Mouse (Mus musculus) neural tube, embryonic 11.5 days (tissue): ENCODE measurements at regions not wholly inside any gene's neighbourhood (a gene's known extent, or its start where the extent isn't known, plus 50 kb on each side); places are given as distances from the start of the nearest gene placed in this dataset.
A peak's percentile ranks its signal among the peaks of the same experiment; 100 is the strongest.
"Not testable (repeated sequence)": the region's sequence is repeated elsewhere in the genome, so short reads cannot be mapped to it uniquely, and the experiment has no call there.

ENCODE experiments used
- ATAC-seq: fragments of 200-750 bp; cut with Nextera tagmentation; 2 replicates; pipeline ENCODE4 v1.8.0; 2017; ENCODE audit warnings: moderate number of reproducible peaks, mild to moderate bottlenecking, moderate TSS enrichment, moderate library complexity; ENCODE audit not compliant: insufficient read depth, low FRiP score, low TSS enrichment
- DNase-seq: peaks from one replicate; pipeline ENCODE4 v3.0.0-alpha.2; 2015; ENCODE audit warnings: low spot score
- H3K27ac ChIP-seq: fragments of 300-500 bp; sonication (generic); 2 replicates; pipeline ENCODE4 v1.5.1; 2014; ENCODE audit warnings: low read depth, mild to moderate bottlenecking, low read length
- H3K27me3 ChIP-seq: fragments of 300-500 bp; sonication (generic); 2 replicates; pipeline ENCODE4 v1.6.1; 2014; ENCODE audit warnings: mild to moderate bottlenecking, low read length, mixed read lengths; ENCODE audit not compliant: control insufficient read depth, insufficient read depth
- H3K36me3 ChIP-seq: fragments of 300-500 bp; sonication (generic); 2 replicates; pipeline ENCODE4 v1.6.1; 2014; ENCODE audit warnings: mild to moderate bottlenecking, low read length, moderate library complexity, mixed read lengths; ENCODE audit not compliant: control insufficient read depth, insufficient read depth
- H3K4me1 ChIP-seq: fragments of 300-500 bp; sonication (generic); 2 replicates; pipeline ENCODE4 v1.6.1; 2014; ENCODE audit warnings: low read length, mixed read lengths; ENCODE audit not compliant: control insufficient read depth, insufficient read depth
- H3K4me2 ChIP-seq: fragments of 300-500 bp; sonication (generic); 2 replicates; pipeline ENCODE4 v1.6.1; 2014; ENCODE audit warnings: low read depth, mild to moderate bottlenecking, moderate library complexity
- H3K4me3 ChIP-seq: fragments of 300-500 bp; sonication (generic); 2 replicates; pipeline ENCODE4 v1.5.1; 2014; ENCODE audit warnings: low read depth, low read length
- H3K9ac ChIP-seq: fragments of 300-500 bp; sonication (generic); 2 replicates; pipeline ENCODE4 v1.6.1; 2014; ENCODE audit warnings: mild to moderate bottlenecking, low read length
- H3K9me3 ChIP-seq: fragments of 300-500 bp; sonication (generic); 2 replicates; pipeline ENCODE4 v1.6.1; 2016; ENCODE audit warnings: low read length; ENCODE audit not compliant: control insufficient read depth
- WGBS: fragments of 180-500 bp; shearing (Covaris S2); extraction: QIAGEN DNeasy Blood & Tissue Kit; methylation state at CpG from one replicate; pipeline ENCODE4 v1.1.7; 2014; 5-methylcytosine and 5-hydroxymethylcytosine counted together

DNA sequence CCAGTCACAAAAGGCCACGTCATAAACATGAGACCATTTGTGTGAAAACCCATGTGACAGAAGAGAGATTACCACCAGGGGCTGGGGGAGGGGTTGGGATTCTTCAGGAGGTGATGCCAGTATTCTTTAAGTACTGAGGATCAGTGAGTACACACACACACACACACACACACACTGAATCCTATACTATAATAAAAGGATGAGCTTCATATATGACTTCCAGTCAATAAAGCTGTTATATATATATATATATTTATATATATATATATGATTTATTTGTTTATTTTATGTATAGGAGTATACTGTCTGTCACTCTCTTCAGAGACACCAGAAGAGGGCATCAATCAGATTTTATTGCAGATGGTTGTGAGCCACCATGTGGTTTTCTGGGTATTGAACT lies 98.4 kb downstream of the Gm15319 start:
- 62% methylated on average over 1 of the region's 1 CpGs for WGBS
- DNase-seq, H3K36me3 ChIP-seq: not testable (repeated sequence)

GRCm38 (mm10) chr8:20264106-20264505 lies 98.9 kb downstream of the Gm15319 start:
- 88% methylated on average over 3 of the region's 3 CpGs for WGBS
- ATAC-seq, H3K27ac ChIP-seq: not testable (repeated sequence)

More for the DNA sequence above, 98.4 kb downstream of the Gm15319 start:
- H3K27ac ChIP-seq, H3K9me3 ChIP-seq, ATAC-seq, H3K4me2 ChIP-seq, H3K27me3 ChIP-seq, H3K4me3 ChIP-seq, H3K4me1 ChIP-seq, H3K9ac ChIP-seq: not testable (repeated sequence)

GRCm38 (mm10) chr8:20262847-20263570 lies 100.0 kb downstream of the Gm15319 start:
- H3K4me3 ChIP-seq, H3K4me2 ChIP-seq, DNase-seq, ATAC-seq, H3K36me3 ChIP-seq, H3K27ac ChIP-seq, H3K9me3 ChIP-seq, H3K27me3 ChIP-seq, H3K4me1 ChIP-seq, H3K9ac ChIP-seq: not testable (repeated sequence)
- WGBS: 87% methylated on average over 6 of the region's 7 CpGs

More at GRCm38 (mm10) chr8:20264106-20264505, 98.9 kb downstream of the Gm15319 start:
- H3K4me1 ChIP-seq, H3K4me2 ChIP-seq, H3K36me3 ChIP-seq, H3K9me3 ChIP-seq, DNase-seq, H3K4me3 ChIP-seq, H3K27me3 ChIP-seq, H3K9ac ChIP-seq: not testable (repeated sequence)

DNA sequence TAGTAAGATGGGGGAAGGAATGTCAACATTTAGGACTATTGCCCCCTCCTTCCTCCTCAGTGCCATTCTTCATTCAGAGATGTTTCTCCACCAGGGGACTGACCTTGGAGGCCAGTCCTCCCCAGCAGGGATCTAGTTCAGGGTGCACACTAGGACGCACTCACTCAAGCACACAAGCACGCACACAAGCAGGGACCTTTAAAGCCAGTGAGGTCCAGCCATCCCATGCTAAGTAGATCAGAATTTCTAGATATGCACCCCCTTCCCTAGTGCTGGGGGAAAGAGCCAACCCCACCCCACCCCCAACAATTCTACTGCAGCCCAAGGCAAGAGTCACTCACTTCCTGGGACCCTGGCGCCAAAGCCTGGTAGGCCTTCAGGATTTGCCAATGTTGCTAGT lies 100.8 kb downstream of the Gm15319 start:
- WGBS: no CpG with 5 or more reads among the region's 3 CpGs

DNA sequence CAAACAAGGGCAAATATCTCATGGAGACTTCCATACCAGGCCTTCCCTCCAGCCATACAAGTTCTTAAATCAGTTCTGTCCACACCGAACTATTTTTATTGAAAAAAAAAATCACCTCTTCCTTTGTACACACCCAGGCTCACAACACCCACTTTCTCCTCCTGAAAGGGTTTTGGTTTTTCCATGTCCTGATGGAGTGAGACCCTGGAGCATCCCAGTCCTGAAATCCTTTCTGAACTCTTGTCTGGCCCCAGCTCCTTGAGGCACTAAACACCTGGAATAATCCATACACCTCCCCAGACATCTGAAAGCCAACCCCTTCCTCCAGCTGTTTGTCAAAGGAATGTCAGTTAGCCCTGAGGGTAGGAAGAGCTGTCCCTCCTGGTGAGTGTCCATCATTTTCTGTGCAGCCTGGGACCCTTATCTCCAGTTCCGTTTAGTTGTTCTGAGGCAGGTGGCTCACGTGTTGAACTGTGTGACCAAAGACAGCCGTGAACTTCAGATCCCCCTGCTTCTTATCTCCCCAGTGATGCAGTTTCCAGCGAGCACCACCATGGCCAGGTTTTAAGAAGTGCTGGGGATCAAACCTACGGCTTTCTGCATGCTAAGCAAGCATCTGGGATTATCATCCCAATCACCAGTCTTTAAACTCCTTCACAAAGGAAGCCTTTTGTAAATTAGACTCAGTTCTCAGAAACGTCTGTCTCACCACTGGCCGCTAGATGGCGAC lies 101.4 kb downstream of the Gm15319 start:
- not testable (repeated sequence) for H3K9me3 ChIP-seq, H3K4me2 ChIP-seq, H3K36me3 ChIP-seq, H3K4me1 ChIP-seq, DNase-seq, H3K27me3 ChIP-seq, H3K27ac ChIP-seq, H3K9ac ChIP-seq, H3K4me3 ChIP-seq
- 64% methylated on average over 5 of the region's 9 CpGs for WGBS
- ATAC-seq: 0 out of 2 replicates have a peak, but pooled peaks have one; percentile 45

More for the DNA sequence above, 100.8 kb downstream of the Gm15319 start:
- DNase-seq, H3K4me3 ChIP-seq, H3K27ac ChIP-seq, ATAC-seq, H3K4me2 ChIP-seq, H3K4me1 ChIP-seq, H3K27me3 ChIP-seq, H3K9me3 ChIP-seq, H3K9ac ChIP-seq, H3K36me3 ChIP-seq: not testable (repeated sequence)

DNA sequence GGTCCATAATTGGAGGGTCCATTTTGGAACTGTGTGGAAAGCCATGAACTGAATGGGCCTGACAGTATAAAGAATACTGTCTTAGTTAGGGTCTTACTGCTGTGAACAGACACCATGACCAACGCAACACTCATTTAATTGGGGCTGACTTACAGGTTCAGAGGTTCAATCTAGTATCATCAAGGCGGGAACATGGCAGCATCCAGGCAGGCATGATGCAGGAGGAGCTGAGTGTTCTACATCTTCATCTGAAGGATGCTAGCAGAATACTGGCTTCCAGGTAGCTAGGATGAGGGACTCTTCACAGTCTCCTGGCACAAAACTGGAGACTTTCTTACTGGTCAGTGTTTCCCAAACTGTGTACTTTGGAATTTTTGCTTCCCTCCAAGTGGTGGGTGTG lies 102.0 kb downstream of the Gm15319 start:
- H3K4me3 ChIP-seq, H3K4me1 ChIP-seq, H3K27ac ChIP-seq, DNase-seq, H3K9ac ChIP-seq, H3K27me3 ChIP-seq, H3K36me3 ChIP-seq, H3K9me3 ChIP-seq, ATAC-seq, H3K4me2 ChIP-seq: not testable (repeated sequence)
- WGBS: no CpG with 5 or more reads among the region's 2 CpGs

- WGBS: 79% methylated on average over 3 of the region's 7 CpGs
- not testable (repeated sequence) for H3K27me3 ChIP-seq, H3K4me1 ChIP-seq, H3K9ac ChIP-seq, ATAC-seq, H3K4me3 ChIP-seq, H3K27ac ChIP-seq, H3K4me2 ChIP-seq, H3K36me3 ChIP-seq, DNase-seq, H3K9me3 ChIP-seq
These were observed 102.8 kb downstream of the Gm15319 start for GRCm38 (mm10) chr8:20260125-20260640.

DNA sequence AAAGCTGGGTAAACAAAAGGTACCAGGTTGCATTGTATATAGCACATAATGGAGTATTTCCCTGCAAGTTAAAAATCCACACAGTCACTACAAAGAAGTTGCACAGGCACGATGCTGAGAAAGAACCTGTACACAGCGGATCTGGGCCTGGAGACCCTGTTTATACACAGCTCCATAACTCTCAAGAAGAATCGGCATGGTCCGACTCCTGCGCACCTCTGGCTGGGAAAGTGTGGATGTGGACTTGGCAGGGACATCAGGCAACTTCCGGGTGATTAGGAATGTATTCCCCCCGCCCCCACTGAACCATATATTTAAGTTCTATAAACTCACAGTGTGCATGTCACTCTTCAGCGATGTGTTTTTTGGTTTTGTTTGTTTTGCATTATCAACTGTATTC lies 103.3 kb downstream of the Gm15319 start:
- H3K4me1 ChIP-seq, H3K36me3 ChIP-seq, DNase-seq, H3K9ac ChIP-seq, H3K27me3 ChIP-seq, ATAC-seq, H3K4me2 ChIP-seq, H3K9me3 ChIP-seq, H3K27ac ChIP-seq, H3K4me3 ChIP-seq: not testable (repeated sequence)
- 90% methylated on average over 6 of the region's 8 CpGs for WGBS
